Mouse (Mus musculus): ENCODE data around the gene Arhgap31. TPM values are rescaled to one million over a fixed set of nuclear protein-coding genes. Genes with fewer than 3 reads are reported as not detected.
"Not testable (repeated sequence)": the region's sequence is repeated elsewhere in the genome, so short reads cannot be mapped to it uniquely, and the experiment has no call there.

Gene Arhgap31
- total RNA-seq, 2 experiments from 2014 or later = 18.0 to 18.7 TPM

DNA sequence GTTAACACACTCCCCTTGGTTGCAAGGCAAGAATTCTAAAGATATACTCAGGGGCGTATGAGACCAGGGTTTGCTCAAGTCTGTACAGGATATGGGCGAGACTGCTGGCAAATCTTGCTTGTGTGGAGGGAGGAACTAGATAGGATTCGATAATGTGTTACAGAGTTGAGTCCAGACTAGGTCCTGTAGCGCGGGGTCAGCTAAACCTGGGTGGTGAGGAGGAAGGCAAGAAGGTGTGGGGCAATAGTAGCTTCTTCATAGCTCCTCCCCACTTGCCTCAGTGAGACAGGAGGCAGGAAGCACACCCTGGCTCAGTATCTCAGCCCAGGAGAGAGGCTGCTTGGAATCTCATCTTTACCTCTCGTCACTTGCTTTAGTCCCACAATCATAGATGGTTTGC, 16.1 kb upstream of the Arhgap31 start:
- DNase-seq = no peak

DNA sequence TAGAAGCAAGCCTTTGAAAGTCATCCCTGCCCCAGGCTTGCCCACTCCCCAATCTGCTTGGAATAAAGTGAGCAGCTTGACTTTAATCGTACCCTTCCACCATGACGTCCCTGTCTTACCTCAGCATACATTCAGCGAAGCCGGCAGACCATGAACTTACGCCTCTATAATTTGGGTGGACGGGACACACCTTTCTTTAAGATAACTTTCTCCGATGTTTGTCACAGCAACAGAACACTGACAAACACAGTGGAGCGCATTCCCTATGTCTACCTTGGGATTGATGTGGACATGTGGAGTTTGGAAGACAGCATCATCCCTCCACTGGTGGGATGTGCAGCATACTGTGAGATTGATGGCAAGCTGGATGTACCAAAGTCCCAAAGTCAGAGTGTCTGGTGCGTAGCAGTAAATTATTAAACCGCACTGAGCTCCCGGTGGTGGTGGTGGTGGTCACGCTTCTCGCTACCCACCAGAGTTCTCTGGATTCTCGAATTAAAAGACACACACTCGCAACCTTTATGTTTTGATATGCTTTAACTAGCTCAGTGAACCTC, 15.6 kb upstream of the Arhgap31 start:
- no peak for DNase-seq
- intact Hi-C loops (cut with DNase I) = loop anchor here (10.0 kb wide), 2 partner anchors 114 to 194 kb away; no protein-coding TSS in a partner anchor

More for the DNA sequence above, 16.1 kb upstream of the Arhgap31 start:
- intact Hi-C loops (cut with DNase I) = loop anchor here (10.0 kb wide), 2 partner anchors 114 to 194 kb away; no protein-coding TSS in a partner anchor

- DNase-seq = no peak
Observed at GRCm38 (mm10) chr16:38724974-38725373, 11.9 kb upstream of the Arhgap31 start.

DNA sequence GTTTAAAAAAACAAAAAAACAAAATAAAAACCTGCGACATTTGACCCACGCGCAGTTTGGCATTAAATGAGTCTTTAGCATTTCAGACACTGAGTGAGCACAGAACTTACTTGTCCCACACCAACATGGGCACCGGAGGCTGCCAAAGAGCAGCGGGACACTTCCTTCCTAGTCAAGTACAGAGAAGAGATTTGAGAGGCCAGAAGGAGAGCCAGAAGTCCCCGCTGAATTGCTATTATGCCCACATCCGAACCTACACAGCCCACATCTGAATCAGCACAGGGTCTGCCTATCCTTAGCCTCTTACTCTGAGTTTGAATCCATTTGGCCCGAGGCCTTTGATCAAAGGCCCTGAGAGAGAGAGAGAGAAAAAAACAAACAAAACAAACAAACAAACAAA, 11.2 kb upstream of the Arhgap31 start:
- peak; percentile 81 for DNase-seq
- intact Hi-C loops (cut with DNase I) = loop anchor here (10.0 kb wide), 2 partner anchors 109 to 189 kb away; no protein-coding TSS in a partner anchor

More at GRCm38 (mm10) chr16:38724974-38725373, 11.9 kb upstream of the Arhgap31 start:
- intact Hi-C loops (cut with DNase I) = loop anchor here (10.0 kb wide), 2 partner anchors 110 to 190 kb away; no protein-coding TSS in a partner anchor

- no peak for DNase-seq
- intact Hi-C loops (cut with DNase I) = loop anchor here (10.0 kb wide), 2 partner anchors 107 to 187 kb away; no protein-coding TSS in a partner anchor
Observed at GRCm38 (mm10) chr16:38721377-38721776, 8.3 kb upstream of the Arhgap31 start.

DNA sequence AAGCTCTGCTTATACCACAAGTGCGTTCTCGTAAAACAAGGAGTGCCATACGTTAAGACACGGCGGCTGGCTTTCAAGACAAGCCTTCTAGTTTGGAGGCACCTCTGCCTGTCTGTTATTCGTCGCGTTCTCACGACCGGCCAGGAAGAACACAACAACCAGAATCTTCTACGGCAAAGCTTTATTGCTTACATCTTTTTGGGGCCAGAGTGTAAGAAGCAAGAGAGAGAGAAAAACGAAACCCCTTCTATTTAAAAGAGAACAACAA, 1.1 kb upstream of the Arhgap31 start:
- intact Hi-C loops (cut with DNase I) = not testable (repeated sequence)

GRCm38 (mm10) chr16:38713404-38714258, 557 bp upstream of the Arhgap31 start:
- intact Hi-C loops (cut with DNase I) = no loop called here

More for the DNA sequence above, 1.1 kb upstream of the Arhgap31 start:
- DNase-seq = not testable (repeated sequence)

GRCm38 (mm10) chr16:38712105-38712504, 969 bp downstream of the Arhgap31 start:
- intact Hi-C loops (cut with DNase I) = no loop called here

More at GRCm38 (mm10) chr16:38713404-38714258, 557 bp upstream of the Arhgap31 start:
- DNase-seq = no peak

GRCm38 (mm10) chr16:38711245-38711644, 1.8 kb downstream of the Arhgap31 start:
- no peak for DNase-seq
- intact Hi-C loops (cut with DNase I) = no loop called here

More at GRCm38 (mm10) chr16:38712105-38712504, 969 bp downstream of the Arhgap31 start:
- DNase-seq = no peak

GRCm38 (mm10) chr16:38708962-38709520, 4.0 kb downstream of the Arhgap31 start:
- DNase-seq = no peak
- intact Hi-C loops (cut with DNase I) = no loop called here

GRCm38 (mm10) chr16:38706782-38707181, 6.3 kb downstream of the Arhgap31 start:
- no peak for DNase-seq
- intact Hi-C loops (cut with DNase I) = no loop called here

DNA sequence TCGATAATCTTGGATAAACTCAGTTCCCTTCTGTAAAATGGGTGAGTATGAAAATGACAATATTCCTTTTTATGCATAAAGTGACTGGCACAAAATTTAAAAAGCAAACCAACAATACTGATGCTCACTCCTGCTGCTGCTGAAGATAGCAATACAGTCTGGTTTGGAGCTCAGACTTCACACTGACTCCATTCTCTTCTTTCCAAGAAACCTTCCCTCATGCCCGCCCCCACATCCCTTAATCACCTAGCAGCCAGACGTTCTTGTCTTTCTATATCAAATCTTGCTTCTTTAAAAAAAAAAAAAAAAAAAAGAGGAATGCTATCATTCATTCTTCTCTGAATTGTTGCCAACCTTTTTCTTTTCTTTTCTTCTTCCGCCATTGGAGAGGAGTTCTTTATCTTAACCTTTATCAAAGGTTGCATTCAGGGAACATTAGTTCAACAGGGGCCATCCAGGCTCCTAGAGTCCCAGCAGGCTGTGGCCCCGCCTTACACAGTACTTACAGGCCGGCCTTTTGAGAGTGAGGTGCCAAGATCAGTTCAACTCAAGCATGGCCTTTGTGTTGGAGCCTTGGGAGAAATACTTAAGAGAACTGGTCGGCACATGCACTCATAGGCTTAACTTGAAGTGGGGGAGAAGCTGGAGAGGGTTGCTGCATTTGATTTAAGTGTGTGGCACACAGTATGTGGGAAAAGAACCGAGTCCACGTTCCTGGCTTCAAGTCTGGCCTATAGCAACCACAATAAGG, 7.4 kb downstream of the Arhgap31 start:
- no peak for DNase-seq
- intact Hi-C loops (cut with DNase I) = no loop called here

GRCm38 (mm10) chr16:38703501-38703900, 9.6 kb downstream of the Arhgap31 start:
- intact Hi-C loops (cut with DNase I) = no loop called here

DNA sequence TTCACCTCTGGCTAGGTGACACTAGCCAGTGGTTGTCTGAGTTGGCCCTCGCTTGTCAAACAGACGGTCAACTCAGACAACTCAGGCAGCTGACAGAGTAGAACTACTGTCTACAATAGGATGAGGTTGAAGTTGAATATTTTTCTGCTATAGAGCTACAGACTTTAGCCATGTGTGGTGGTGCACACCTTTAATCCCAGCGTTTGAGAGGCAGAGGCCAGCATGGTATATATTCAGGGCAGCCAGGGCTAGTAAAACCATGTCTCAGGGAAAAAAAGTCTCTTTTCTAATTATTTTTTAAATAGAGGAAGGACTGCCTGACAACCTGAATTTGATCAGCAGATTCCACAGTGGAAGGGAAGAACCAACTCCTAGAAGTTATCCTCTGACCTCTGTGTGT, 10.8 kb downstream of the Arhgap31 start:
- no peak for DNase-seq
- intact Hi-C loops (cut with DNase I) = no loop called here

More at GRCm38 (mm10) chr16:38703501-38703900, 9.6 kb downstream of the Arhgap31 start:
- no peak for DNase-seq

- intact Hi-C loops (cut with DNase I) = no loop called here
- no peak for DNase-seq
Observed at GRCm38 (mm10) chr16:38701492-38702185, 11.4 kb downstream of the Arhgap31 start.

DNA sequence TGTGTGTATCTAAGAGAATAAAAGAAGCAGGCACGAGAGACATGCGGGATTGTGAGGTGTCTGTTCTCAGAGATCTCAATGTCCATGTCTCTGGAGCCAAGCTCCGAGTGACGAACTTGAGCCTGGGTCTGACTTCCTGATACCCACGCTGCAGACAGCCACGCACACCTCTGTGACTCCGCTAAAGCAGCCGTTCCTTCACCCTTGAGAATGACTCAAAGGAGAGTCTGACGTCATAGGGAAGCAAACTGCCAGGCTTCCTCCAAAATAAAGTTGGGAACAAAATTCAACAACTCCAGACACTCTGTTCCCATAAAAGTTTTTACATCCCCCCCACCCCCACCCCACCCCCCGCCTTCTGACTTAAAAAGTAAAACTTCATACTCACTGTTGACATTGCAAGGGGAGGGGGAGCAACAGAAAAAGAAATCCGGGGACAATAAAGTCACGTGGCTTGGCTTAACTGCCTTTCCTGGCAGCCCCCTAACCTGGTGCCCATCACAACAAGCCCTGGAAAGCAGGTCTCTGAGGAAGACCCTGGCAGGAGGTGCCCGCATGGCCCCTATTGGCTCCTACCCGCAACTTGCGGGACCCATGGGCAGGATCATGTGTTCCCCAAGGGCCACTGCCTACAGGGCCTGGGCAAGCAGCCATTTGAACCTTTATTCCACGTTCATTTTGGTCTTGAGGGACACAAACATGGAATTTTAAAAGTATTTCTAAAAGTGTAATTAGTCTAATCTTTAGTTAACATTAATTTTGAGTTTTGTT, 12.5 kb downstream of the Arhgap31 start:
- no peak for DNase-seq
- intact Hi-C loops (cut with DNase I) = no loop called here

GRCm38 (mm10) chr16:38697611-38698010, 15.5 kb downstream of the Arhgap31 start:
- intact Hi-C loops (cut with DNase I) = no loop called here
- no peak for DNase-seq

GRCm38 (mm10) chr16:38695557-38695956, 17.5 kb downstream of the Arhgap31 start:
- intact Hi-C loops (cut with DNase I) = no loop called here
- no peak for DNase-seq

GRCm38 (mm10) chr16:38694906-38695540, 18.1 kb downstream of the Arhgap31 start:
- intact Hi-C loops (cut with DNase I) = no loop called here
- DNase-seq = no peak
